Mouse (Mus musculus) NIH3T3 (cell line): ENCODE measurements around the gene Eef1akmt4.
A peak's percentile ranks its signal among the peaks of the same experiment; 100 is the strongest.
"Not testable (repeated sequence)": the region's sequence is repeated elsewhere in the genome, so short reads cannot be mapped to it uniquely, and the experiment has no call there.

Experiments
- DNase-seq: peaks from one replicate; pipeline ENCODE4 v3.0.0-alpha.2; 2012; ENCODE audit warnings: low read depth

Eef1akmt4 gene

DNA sequence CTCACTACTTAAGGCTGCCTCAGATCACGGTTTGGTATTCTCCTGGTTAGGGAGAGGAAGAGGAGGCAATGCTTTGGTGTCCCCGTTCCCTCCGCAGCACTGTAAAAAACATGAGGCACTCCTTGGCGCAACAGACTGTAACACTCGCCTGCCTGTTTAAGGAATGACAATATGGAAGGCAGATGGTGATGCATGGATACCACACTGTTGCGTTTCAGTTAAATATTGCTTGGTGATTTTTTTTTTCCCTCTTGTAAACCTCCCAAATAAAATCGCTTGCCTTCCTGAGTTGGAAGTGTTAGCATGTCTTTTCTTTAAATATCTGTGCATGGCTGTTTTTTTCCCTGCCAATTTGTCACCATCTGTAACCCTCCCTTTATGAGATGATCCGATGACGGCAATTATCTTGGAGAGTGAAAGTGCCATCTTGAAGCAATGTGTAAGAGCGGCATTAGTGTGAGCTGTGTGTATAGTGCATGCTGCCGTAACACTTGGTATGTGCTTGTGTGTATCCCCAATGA lies 17.5 kb downstream of the Eef1akmt4 start:
- no peak for DNase-seq

DNA sequence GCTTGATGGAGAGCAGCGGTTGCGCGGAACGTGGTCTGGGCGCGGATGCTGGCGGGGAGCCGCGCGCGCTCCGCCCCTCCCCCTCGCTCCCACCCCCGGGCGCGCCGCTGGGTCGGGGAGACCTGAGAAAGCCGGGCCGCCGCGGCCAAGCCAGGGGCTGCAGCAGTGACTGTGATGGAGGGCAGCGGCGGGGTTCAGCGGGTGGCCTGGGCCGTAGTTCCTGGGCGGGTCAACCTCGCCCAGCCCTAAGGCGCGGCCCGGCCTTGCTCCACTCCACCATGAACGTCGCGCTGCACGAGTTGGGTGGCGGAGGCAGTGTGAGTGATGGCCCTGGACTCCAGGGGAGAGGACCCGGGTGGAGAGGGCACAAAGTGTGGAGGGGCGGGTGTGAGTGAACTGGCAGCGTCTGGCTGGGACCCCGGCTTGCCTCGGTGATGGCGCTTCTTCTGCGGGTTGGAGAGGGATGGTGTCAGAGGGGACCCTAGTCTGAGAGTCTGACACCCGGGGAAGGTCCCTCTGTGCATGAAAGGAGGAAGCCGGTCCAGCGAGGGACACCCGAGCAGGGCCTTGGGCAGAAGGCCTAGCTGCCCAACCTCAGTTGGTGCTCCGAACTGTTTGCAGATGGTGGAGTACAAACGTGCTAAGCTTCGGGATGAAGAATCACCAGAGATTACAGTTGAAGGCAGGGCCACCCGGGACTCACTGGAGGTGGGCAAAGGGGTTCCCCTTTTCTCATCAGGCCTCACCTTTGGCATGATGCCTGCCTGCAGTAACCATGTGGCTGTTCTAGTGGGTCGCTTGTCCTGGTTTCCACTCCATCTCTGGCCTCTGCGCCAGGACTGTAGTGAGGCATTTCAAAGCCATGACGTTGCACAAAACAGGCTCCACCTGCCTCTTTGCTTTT lies 18.6 kb downstream of the Eef1akmt4 start, which contains the start of gene Ece2:
Ece2 (plus strand) TSS at position 98 of the 904 bp plus-strand sequence.
- DNase-seq, result peak; percentile 55

DNA sequence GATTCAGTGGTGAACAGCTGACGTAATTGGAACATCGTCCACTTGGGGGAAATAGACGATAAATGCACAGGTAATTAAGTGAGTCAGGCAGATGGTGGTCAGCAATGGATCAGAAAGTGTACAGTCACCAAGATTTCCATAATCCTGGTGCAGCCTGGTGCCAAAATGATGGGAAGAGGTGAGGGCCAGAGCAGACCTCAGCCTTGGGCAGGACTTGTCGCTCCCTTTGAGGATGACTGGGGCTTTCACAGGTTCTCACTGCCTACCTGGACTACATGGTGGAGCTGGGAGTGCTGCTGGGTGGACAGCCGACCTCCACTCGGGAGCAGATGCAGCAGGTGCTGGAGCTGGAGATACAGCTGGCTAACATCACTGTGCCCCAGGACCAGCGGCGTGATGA lies 26.0 kb downstream of the Eef1akmt4 start:
- no peak for DNase-seq

DNA sequence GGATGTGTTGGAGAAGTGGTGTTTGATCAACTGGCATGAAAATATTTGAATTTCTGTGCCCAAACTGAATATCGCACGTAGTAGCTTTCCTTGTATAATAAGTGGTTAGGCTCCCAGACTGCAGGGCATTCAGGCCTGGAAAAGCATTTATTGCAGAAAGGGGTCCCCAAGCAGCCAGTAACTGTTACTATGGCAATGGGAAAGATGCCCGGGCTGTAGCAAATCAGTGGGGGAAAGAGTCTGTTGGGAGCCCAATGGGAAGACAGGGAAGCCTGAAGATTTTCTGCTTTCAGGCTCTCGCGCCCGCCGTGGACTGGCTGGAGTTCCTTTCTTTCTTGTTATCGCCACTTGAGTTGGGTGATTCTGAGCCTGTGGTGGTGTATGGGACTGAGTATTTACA lies 27.0 kb downstream of the Eef1akmt4 start:
- DNase-seq, result no peak

- peak; percentile 87 for DNase-seq
Observed at GRCm38 (mm10) chr16:20642161-20642560, 30.8 kb downstream of the Eef1akmt4 start.

DNA sequence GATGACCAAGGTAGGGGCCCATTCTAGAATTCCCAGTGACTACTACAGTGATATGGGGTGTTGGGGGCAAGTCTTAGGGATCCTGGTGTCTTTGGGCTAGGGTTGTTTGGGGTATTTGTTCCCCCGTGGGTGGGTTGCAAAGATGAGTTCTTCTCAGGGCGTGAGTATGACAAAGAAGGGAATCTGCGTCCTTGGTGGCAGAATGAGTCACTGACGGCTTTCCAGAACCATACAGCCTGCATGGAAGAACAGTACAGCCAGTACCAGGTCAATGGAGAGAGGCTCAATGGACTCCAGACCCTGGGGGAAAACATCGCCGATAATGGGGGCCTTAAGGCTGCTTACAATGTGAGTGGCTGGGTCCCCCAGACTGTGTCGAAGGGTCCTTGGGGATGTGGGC lies 32.5 kb downstream of the Eef1akmt4 start:
- DNase-seq, result no peak

- DNase-seq, result peak; percentile 97
Observed at GRCm38 (mm10) chr16:20651076-20651946, 39.9 kb downstream of the Eef1akmt4 start, which contains the start of gene Psmd2. Gene Psmd2, plus strand, starts transcription at chr16:20651652.

GRCm38 (mm10) chr16:20651947-20652310 lies 40.5 kb downstream of the Eef1akmt4 start:
- no peak for DNase-seq

- no peak for DNase-seq
Observed at GRCm38 (mm10) chr16:20653315-20653714, 41.9 kb downstream of the Eef1akmt4 start.

DNA sequence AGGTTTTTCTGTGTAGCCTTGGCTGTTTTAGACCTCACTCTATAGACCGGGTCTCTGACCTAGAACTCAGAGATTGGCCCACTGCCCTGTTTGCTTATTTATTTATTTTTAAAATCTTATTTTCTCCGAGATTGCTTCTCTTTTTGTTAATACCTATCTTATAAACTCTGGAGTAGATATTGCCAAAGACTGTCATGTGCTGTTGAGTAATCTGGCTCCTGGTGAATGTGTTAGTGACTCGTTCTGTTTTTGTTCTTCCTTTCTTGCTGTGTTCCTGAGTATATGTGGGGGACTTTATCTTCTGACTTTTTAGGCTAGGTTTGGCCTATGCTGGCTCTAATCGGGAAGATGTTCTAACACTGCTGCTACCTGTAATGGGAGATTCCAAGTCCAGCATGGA lies 46.3 kb downstream of the Eef1akmt4 start:
- peak; percentile 74 for DNase-seq

- DNase-seq, result not testable (repeated sequence)
Observed at GRCm38 (mm10) chr16:20668013-20668412, 56.6 kb downstream of the Eef1akmt4 start, which contains the start of gene Eif4g1. Gene Eif4g1, plus strand, starts transcription at chr16:20668313.
